Mouse (Mus musculus) intestine, embryonic 15.5 days (tissue): ENCODE data around the gene Nhsl1. TPM values are rescaled to one million over a fixed set of nuclear protein-coding genes. Genes with fewer than 3 reads are reported as not detected.

Source experiments
- polyA plus RNA-seq: library from polyadenylated mRNA; unstranded; fragments of >200 nt; fragmentation: Nextera tagmentation; extraction: Ambion mirVana; gene quantifications from 2 replicates; pipeline ENCODE4 v1.2.1, GENCODE M21; 2015

Gene Nhsl1
- polyA plus RNA-seq, 1 experiment from 2014 or later, result 10.0 TPM

Other genes starting within 250 kb of the Nhsl1 start
- 0.11 TPM in 1 of 2 replicates, not detected in the other for gene Ect2l, start 108.1 kb upstream of the Nhsl1 start, polyA plus RNA-seq
- 22.1 and 24.6 TPM in 2 replicates for gene Ccdc28a, start 84.0 kb upstream of the Nhsl1 start, polyA plus RNA-seq
- gene Hebp2, start 227.1 kb downstream of the Nhsl1 start, polyA plus RNA-seq, result 7.4 and 9.0 TPM in 2 replicates